Mouse (Mus musculus): Measurements from ENCODE around the gene Cabp2. TPM values are rescaled to one million over a fixed set of nuclear protein-coding genes. Genes with fewer than 3 reads are reported as not detected.

Cabp2 gene
- total and polyA plus RNA-seq, 2 experiments = 0.27 to 0.37 TPM

GRCm38 (mm10) chr19:4125741-4126696 is 44.6 kb downstream of the Cabp2 start, which contains the start of gene Aip:
TSS of gene Aip (minus strand) at chr19:4125858.
- TF ChIP-seq CTCF (IDR thresholded peaks at IDR 0.05; ENCODE audit: low read depth, low read length) (peak; percentile 76), POLR2A (IDR thresholded peaks at IDR 0.05; ENCODE audit: extremely low read depth, insufficient read depth, low read length) (peak; percentile 89)
- peak within 1 kb of the TSS; percentile 93 for H3K4me3 ChIP-seq (ENCODE audit: insufficient read depth, low read depth, low read length)
- H3K9ac ChIP-seq (ENCODE audit: low read depth, low read length) = peak within 1 kb of the TSS; percentile 90
- 1% methylated on average over 63 of the region's 64 CpGs for WGBS
- no peaks in the 10 kb centered on the region for H3K27me3 ChIP-seq (ENCODE audit: control insufficient read depth, insufficient read depth, low read length)
- no peaks in the 10 kb centered on the region; the same call in 1 of the 2 replicates for H3K36me3 ChIP-seq (ENCODE audit: control insufficient read depth, insufficient read depth, low read length)
- peaks cover 5% of the 10 kb centered on the region; the same call in 1 of the 2 replicates for H3K4me1 ChIP-seq (ENCODE audit: control insufficient read depth, insufficient read depth, low read length)
- DNase-seq (ENCODE audit: extremely low read depth, low read depth, low spot score) = peak; percentile 87
- H3K79me2 ChIP-seq (ENCODE audit: control insufficient read depth, insufficient read depth, low read length) = peaks cover 8% of the 10 kb centered on the region; the same call in 1 of the 2 replicates
- H3K27ac ChIP-seq (replicated peaks; ENCODE audit: insufficient read depth, low read depth, low read length) = peak within 1 kb of the TSS; percentile 72

DNA sequence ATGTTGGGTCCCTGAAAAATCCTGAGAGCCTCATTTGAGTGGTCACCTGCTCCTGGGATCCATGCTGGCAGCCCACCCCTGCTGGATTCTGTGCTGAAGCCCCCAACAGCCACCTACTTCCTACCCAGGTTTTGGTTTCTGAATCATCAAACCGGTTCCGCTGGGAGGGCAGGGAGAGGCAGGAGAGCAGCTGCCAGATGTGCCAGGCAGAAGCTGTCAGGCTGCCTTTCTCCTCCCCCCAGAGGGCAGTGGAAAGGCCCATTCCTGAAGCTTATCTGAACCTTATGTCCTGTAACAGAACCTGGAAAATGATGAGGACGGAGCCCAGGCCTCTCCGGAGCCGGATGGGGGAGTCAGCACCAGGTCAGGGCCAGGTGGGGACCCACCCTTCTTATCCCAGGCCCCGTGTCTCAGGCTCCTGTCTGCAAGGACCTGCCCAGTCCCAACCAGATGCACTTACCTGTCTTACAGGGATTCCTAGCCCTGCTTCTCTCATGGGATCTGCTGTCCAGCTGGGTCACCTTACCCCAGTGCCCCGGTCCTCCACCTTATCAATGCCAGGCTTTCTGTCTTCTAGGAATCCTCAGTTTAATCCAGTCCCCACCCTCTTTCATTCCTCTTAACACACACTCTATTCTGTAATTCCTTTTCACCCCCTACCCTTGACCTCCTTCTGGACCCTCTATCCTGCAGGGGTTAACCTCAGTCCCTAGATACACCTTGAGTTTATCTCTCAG is 45.5 kb downstream of the Cabp2 start:
- Histone ChIP-seq H3K79me2 (ENCODE audit: control insufficient read depth, insufficient read depth, low read length) (peaks cover 8% of the 10 kb centered on the region; the same call in 1 of the 2 replicates), H3K27me3 (ENCODE audit: control insufficient read depth, insufficient read depth, low read length) (no peaks in the 10 kb centered on the region), H3K4me1 (ENCODE audit: control insufficient read depth, insufficient read depth, low read length) (peaks cover 5% of the 10 kb centered on the region; the same call in 1 of the 2 replicates), H3K4me3 (ENCODE audit: insufficient read depth, low read depth, low read length) (peak overlapping the region; percentile 93; the same call in 1 of the 2 replicates), H3K36me3 (ENCODE audit: control insufficient read depth, insufficient read depth, low read length) (no peaks in the 10 kb centered on the region; the same call in 1 of the 2 replicates), H3K27ac (replicated peaks; ENCODE audit: insufficient read depth, low read depth, low read length) (no peak overlapping the region), H3K9ac (ENCODE audit: low read depth, low read length) (peak overlapping the region; percentile 5; the same call in 1 of the 2 replicates)
- 72% methylated on average over 7 of the region's 7 CpGs for WGBS
- no peak for TF ChIP-seq POLR2A (IDR thresholded peaks at IDR 0.05; ENCODE audit: extremely low read depth, insufficient read depth, low read length)
- TF ChIP-seq CTCF (IDR thresholded peaks at IDR 0.05; ENCODE audit: low read depth, low read length) = no peak
- no peak for DNase-seq (ENCODE audit: extremely low read depth, low read depth, low spot score)

DNA sequence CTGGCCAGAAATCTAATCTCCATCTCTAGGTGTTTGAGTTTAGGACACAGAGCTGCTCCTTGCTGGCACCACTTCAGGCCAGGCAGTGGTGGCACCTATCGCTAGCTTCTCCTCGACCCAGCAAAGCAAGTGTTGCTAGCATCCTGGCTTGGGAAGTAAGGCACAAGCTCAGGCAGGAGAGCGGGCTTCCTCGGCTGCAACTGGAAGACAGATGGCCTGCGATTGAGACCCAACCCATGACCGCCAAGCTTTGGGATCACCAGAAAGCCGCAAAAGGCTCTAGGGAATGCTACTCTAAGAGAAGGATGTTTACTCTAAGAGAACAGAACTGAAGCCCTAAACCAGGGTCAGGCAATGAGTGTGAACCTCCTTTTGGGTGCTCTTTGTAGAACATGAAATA is 48.1 kb downstream of the Cabp2 start:
- no peaks in the 10 kb centered on the region for H3K27me3 ChIP-seq (ENCODE audit: control insufficient read depth, insufficient read depth, low read length)
- H3K9ac ChIP-seq (ENCODE audit: low read depth, low read length) = no peak overlapping the region
- no peaks in the 10 kb centered on the region; the same call in 1 of the 2 replicates for H3K36me3 ChIP-seq (ENCODE audit: control insufficient read depth, insufficient read depth, low read length)
- no peak for DNase-seq (ENCODE audit: extremely low read depth, low read depth, low spot score)
- 87% methylated on average over 7 of the region's 7 CpGs for WGBS
- peaks cover 9% of the 10 kb centered on the region for H3K4me1 ChIP-seq (ENCODE audit: control insufficient read depth, insufficient read depth, low read length)
- no peak overlapping the region for H3K4me3 ChIP-seq (ENCODE audit: insufficient read depth, low read depth, low read length)
- TF ChIP-seq CTCF (IDR thresholded peaks at IDR 0.05; ENCODE audit: low read depth, low read length) (no peak), POLR2A (IDR thresholded peaks at IDR 0.05; ENCODE audit: extremely low read depth, insufficient read depth, low read length) (no peak)
- H3K27ac ChIP-seq (replicated peaks; ENCODE audit: insufficient read depth, low read depth, low read length) = no peak overlapping the region
- H3K79me2 ChIP-seq (ENCODE audit: control insufficient read depth, insufficient read depth, low read length) = peaks cover 8% of the 10 kb centered on the region; the same call in 1 of the 2 replicates

- Histone ChIP-seq H3K4me1 (ENCODE audit: control insufficient read depth, insufficient read depth, low read length) (peaks cover 14% of the 10 kb centered on the region), H3K27me3 (ENCODE audit: control insufficient read depth, insufficient read depth, low read length) (no peaks in the 10 kb centered on the region), H3K79me2 (ENCODE audit: control insufficient read depth, insufficient read depth, low read length) (peaks cover 8% of the 10 kb centered on the region; the same call in 1 of the 2 replicates), H3K36me3 (ENCODE audit: control insufficient read depth, insufficient read depth, low read length) (no peaks in the 10 kb centered on the region; the same call in 1 of the 2 replicates), H3K27ac (replicated peaks; ENCODE audit: insufficient read depth, low read depth, low read length) (no peak overlapping the region), H3K4me3 (ENCODE audit: insufficient read depth, low read depth, low read length) (no peak overlapping the region), H3K9ac (ENCODE audit: low read depth, low read length) (no peak overlapping the region)
- DNase-seq (ENCODE audit: extremely low read depth, low read depth, low spot score) = no peak
- TF ChIP-seq CTCF (IDR thresholded peaks at IDR 0.05; ENCODE audit: low read depth, low read length) = no peak
- no peak for TF ChIP-seq POLR2A (IDR thresholded peaks at IDR 0.05; ENCODE audit: extremely low read depth, insufficient read depth, low read length)
- 71% methylated on average over 4 of the region's 4 CpGs for WGBS
Measured at GRCm38 (mm10) chr19:4130106-4130505, 48.7 kb downstream of the Cabp2 start.

GRCm38 (mm10) chr19:4131075-4131474 is 49.7 kb downstream of the Cabp2 start:
- H3K4me3 ChIP-seq (ENCODE audit: insufficient read depth, low read depth, low read length) = no peak overlapping the region
- peaks cover 13% of the 10 kb centered on the region for H3K4me1 ChIP-seq (ENCODE audit: control insufficient read depth, insufficient read depth, low read length)
- no peaks in the 10 kb centered on the region; the same call in 1 of the 2 replicates for H3K36me3 ChIP-seq (ENCODE audit: control insufficient read depth, insufficient read depth, low read length)
- H3K9ac ChIP-seq (ENCODE audit: low read depth, low read length) = no peak overlapping the region
- no peaks in the 10 kb centered on the region for H3K27me3 ChIP-seq (ENCODE audit: control insufficient read depth, insufficient read depth, low read length)
- TF ChIP-seq POLR2A (IDR thresholded peaks at IDR 0.05; ENCODE audit: extremely low read depth, insufficient read depth, low read length) (no peak), CTCF (IDR thresholded peaks at IDR 0.05; ENCODE audit: low read depth, low read length) (no peak)
- no peak for DNase-seq (ENCODE audit: extremely low read depth, low read depth, low spot score)
- H3K27ac ChIP-seq (replicated peaks; ENCODE audit: insufficient read depth, low read depth, low read length) = no peak overlapping the region
- WGBS = 95% methylated on average over 5 of the region's 5 CpGs
- peaks cover 6% of the 10 kb centered on the region; the same call in 1 of the 2 replicates for H3K79me2 ChIP-seq (ENCODE audit: control insufficient read depth, insufficient read depth, low read length)

Data from liver, adult 2 months (tissue).